Mouse (Mus musculus) heart, postnatal 0 days (tissue): ENCODE results near the gene Lrrc8c.

ENCODE experiments used
- CTCF ChIP-seq: IDR thresholded peaks from 2 replicates; pipeline ENCODE4 v1.5.1; 2016; ENCODE audit warnings: antibody characterized with exemption, control low read depth, low read depth
- EP300 ChIP-seq: IDR thresholded peaks from 2 replicates; pipeline ENCODE4 v1.6.1; 2016; ENCODE audit warnings: antibody characterized with exemption, low read depth

DNA sequence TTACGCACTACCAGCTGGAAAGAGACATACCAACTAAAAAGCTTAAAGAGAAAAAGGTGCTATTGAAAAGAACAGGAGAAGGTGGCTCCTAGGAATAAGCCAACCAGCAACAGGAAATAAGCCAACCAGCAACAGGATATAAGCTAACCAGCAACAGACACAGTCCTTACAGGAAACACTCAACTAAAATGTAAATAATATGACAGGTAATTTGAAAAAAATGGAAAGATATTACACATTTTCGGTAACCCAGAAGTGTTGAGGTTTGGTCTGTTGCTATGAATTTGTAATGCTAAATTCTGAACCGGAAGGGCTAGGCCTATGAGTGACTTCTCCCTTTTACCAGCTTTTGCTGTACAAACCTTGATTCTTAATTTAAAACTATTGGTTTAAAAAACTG, 69.9 kb downstream of the Lrrc8c start:
- TF ChIP-seq EP300 = no peak
- TF ChIP-seq CTCF = no peak
